Mouse (Mus musculus): Measurements from ENCODE around the gene Edc3. TPM values are rescaled to one million over a fixed set of nuclear protein-coding genes. Genes with fewer than 3 reads are reported as not detected.

The Edc3 gene
- polyA plus RNA-seq, 1 experiment from 2014 or later = 31.1 TPM

DNA sequence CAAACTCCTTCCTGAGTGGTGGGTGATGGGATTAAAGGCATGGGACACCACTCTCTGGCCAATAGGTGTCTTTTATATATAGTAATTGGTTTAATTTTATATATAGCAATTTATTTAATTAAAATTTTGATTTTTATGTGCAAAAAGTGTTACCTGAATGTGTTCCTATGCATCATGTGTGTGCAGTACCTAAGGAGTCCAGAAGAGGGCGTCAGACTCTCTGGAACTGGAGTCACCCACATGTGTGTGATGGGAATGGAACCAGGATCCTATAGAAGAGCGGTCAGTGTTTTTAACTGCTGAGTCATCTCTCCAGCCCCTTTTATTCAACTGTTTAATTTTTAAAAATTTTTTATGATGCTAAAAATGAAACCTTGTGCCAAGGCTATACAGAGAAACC lies 3.9 kb downstream of the Edc3 start:
- peaks cover 10% of the 10 kb centered on the region for H3K36me3 ChIP-seq (ENCODE audit: control insufficient read depth, insufficient read depth, low read length)
- no peak overlapping the region for H3K27ac ChIP-seq (ENCODE audit: low read depth, low read length)
- H3K9ac ChIP-seq (ENCODE audit: low read length) = no peak overlapping the region
- H3K9me3 ChIP-seq (ENCODE audit: control insufficient read depth, low read length) = no peaks in the 10 kb centered on the region
- ATAC-seq (ENCODE audit: insufficient read depth, low FRiP score, low TSS enrichment) (no peak), DNase-seq (ENCODE audit: low spot score) (no peak)
- H3K27me3 ChIP-seq (ENCODE audit: control insufficient read depth, insufficient read depth, low read length) = no peaks in the 10 kb centered on the region
- peaks cover 5% of the 10 kb centered on the region for H3K4me1 ChIP-seq (ENCODE audit: control insufficient read depth, insufficient read depth, low read length)
- 75% methylated on average over 2 of the region's 2 CpGs for WGBS
- H3K4me2 ChIP-seq (ENCODE audit: low read depth) = no peak overlapping the region
- H3K4me3 ChIP-seq (ENCODE audit: low read depth, low read length) = no peak overlapping the region

DNA sequence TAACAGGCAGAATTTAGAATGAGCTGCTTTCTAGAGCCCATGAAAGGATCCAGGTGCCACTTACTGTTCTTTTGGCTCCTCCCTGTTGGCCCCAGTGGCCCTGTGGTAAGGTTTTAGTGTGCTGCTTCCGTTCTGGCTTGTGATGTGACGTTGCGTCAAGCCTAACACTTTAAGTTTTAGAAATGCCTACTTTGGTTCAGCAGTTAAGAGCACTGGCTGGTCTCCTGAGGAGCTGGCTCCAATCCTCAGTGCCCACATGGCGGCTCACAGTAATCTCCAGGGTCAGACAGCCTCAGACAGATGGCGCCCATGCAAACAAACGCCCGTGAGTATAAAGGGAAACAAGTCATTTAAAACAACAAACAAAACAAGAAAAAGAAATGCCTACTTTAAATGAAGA lies 10.1 kb downstream of the Edc3 start:
- Histone ChIP-seq H3K4me3 (ENCODE audit: low read depth, low read length) (no peak overlapping the region), H3K9me3 (ENCODE audit: control insufficient read depth, low read length) (no peaks in the 10 kb centered on the region), H3K4me1 (ENCODE audit: control insufficient read depth, insufficient read depth, low read length) (no peaks in the 10 kb centered on the region), H3K9ac (ENCODE audit: low read length) (no peak overlapping the region), H3K36me3 (ENCODE audit: control insufficient read depth, insufficient read depth, low read length) (peaks cover 12% of the 10 kb centered on the region), H3K4me2 (ENCODE audit: low read depth) (no peak overlapping the region), H3K27me3 (ENCODE audit: control insufficient read depth, insufficient read depth, low read length) (no peaks in the 10 kb centered on the region), H3K27ac (ENCODE audit: low read depth, low read length) (no peak overlapping the region)
- no peak for DNase-seq (ENCODE audit: low spot score)
- 93% methylated on average over 7 of the region's 7 CpGs for WGBS
- no peak for ATAC-seq (ENCODE audit: insufficient read depth, low FRiP score, low TSS enrichment)

DNA sequence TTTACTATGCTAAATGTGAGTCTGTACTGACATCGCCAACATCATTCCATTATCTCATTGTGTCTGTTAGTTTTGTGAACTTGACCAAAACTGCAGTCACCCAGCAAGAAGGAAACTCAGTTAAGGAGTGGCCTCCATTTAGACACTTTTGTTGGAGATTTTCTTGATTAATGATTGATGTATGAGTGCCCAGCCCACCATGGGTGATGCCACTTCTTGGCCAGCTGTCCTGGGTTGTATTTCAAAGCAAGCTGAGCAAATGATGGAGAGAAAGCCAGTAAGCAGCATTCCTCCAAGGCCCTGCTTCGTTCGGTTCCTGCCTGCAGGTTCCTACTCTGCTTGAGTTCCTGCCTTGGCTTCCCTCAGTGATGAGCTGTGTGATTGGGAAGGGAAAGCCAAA lies 12.4 kb downstream of the Edc3 start:
- Histone ChIP-seq H3K4me3 (ENCODE audit: low read depth, low read length) (no peak overlapping the region), H3K27me3 (ENCODE audit: control insufficient read depth, insufficient read depth, low read length) (no peaks in the 10 kb centered on the region), H3K36me3 (ENCODE audit: control insufficient read depth, insufficient read depth, low read length) (peaks cover 8% of the 10 kb centered on the region; the same call in 1 of the 2 replicates), H3K4me1 (ENCODE audit: control insufficient read depth, insufficient read depth, low read length) (no peaks in the 10 kb centered on the region), H3K9me3 (ENCODE audit: control insufficient read depth, low read length) (no peaks in the 10 kb centered on the region), H3K9ac (ENCODE audit: low read length) (no peak overlapping the region), H3K4me2 (ENCODE audit: low read depth) (no peak overlapping the region), H3K27ac (ENCODE audit: low read depth, low read length) (no peak overlapping the region)
- DNase-seq (ENCODE audit: low spot score) (no peak), ATAC-seq (ENCODE audit: insufficient read depth, low FRiP score, low TSS enrichment) (no peak)
- WGBS = 95% methylated on average over 3 of the region's 3 CpGs

DNA sequence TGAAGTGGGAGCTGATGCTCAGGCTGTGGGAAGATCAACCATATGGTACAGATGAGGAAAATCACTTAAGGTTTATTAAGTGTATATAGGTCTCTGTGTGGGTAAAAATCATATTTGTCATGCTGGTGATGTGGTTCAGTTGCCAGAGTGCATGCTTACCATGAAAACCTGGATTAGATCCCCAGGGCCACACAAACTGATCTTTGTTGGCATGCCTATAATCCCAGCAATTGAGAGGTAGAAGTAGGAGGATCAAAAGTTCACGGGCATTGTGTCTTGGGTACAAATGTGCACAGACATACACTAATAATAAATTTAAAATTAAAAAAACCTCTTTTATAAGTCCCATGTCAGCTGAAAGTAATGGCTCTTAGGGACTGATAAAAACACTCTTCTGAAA lies 14.0 kb downstream of the Edc3 start:
- H3K36me3 ChIP-seq (ENCODE audit: control insufficient read depth, insufficient read depth, low read length) = peaks cover 2% of the 10 kb centered on the region; the same call in 1 of the 2 replicates
- no peak for DNase-seq (ENCODE audit: low spot score)
- WGBS = 84% methylated on average over 1 of the region's 1 CpGs

DNA sequence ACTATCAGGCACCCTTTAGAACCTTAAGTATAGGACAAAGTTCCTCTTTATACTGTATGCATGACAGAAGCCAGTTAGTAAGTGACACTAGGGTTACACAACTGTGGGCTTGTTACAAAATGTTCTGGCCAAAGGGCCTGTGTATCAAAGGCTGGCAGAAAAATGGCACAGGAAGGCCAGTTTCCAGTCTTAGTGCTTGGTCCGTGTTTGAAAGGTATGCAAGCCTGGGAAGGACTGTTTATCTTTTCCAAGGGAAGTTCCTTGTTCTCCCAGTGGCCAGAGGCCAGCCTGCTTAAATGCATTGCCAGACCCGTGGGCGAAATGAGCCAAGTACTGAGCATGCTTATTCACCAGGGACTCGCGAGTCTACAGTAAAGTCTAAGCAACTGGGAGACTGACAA lies 15.0 kb downstream of the Edc3 start:
- DNase-seq (ENCODE audit: low spot score) = no peak
- Histone ChIP-seq H3K4me2 (ENCODE audit: low read depth) (no peak overlapping the region), H3K36me3 (ENCODE audit: control insufficient read depth, insufficient read depth, low read length) (peaks cover 2% of the 10 kb centered on the region; the same call in 1 of the 2 replicates), H3K9ac (ENCODE audit: low read length) (no peak overlapping the region), H3K27me3 (ENCODE audit: control insufficient read depth, insufficient read depth, low read length) (no peaks in the 10 kb centered on the region), H3K4me1 (ENCODE audit: control insufficient read depth, insufficient read depth, low read length) (no peaks in the 10 kb centered on the region), H3K4me3 (ENCODE audit: low read depth, low read length) (no peak overlapping the region), H3K9me3 (ENCODE audit: control insufficient read depth, low read length) (no peaks in the 10 kb centered on the region), H3K27ac (ENCODE audit: low read depth, low read length) (no peak overlapping the region)
- WGBS = 76% methylated on average over 5 of the region's 5 CpGs
- ATAC-seq (ENCODE audit: insufficient read depth, low FRiP score, low TSS enrichment) = no peak

More for the DNA sequence above, 14.0 kb downstream of the Edc3 start:
- Histone ChIP-seq H3K9me3 (ENCODE audit: control insufficient read depth, low read length) (no peaks in the 10 kb centered on the region), H3K4me2 (ENCODE audit: low read depth) (no peak overlapping the region), H3K27ac (ENCODE audit: low read depth, low read length) (no peak overlapping the region), H3K4me1 (ENCODE audit: control insufficient read depth, insufficient read depth, low read length) (no peaks in the 10 kb centered on the region), H3K27me3 (ENCODE audit: control insufficient read depth, insufficient read depth, low read length) (no peaks in the 10 kb centered on the region), H3K4me3 (ENCODE audit: low read depth, low read length) (no peak overlapping the region), H3K9ac (ENCODE audit: low read length) (no peak overlapping the region)
- no peak for ATAC-seq (ENCODE audit: insufficient read depth, low FRiP score, low TSS enrichment)

DNA sequence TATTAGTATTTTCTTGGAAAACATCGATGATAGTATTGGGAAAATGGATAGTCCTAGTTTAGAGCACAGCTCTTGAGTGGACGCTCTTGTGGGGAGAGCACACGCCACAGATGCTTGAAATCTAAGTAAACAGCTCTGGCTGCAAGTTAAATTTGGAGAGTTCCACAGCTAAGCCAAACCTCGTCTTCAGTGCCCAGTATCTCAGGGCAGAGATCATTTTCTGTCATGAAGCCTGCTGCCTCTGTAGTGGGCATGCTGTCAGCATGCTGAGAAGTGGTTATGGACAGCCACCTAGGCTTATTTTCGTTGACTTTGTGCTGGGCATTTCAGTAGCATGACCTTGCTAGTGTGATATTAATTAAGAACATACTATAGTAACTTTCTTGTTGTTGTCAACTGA lies 15.5 kb downstream of the Edc3 start:
- H3K4me2 ChIP-seq (ENCODE audit: low read depth) = no peak overlapping the region
- no peaks in the 10 kb centered on the region for H3K9me3 ChIP-seq (ENCODE audit: control insufficient read depth, low read length)
- H3K9ac ChIP-seq (ENCODE audit: low read length) = no peak overlapping the region
- no peak overlapping the region for H3K4me3 ChIP-seq (ENCODE audit: low read depth, low read length)
- DNase-seq (ENCODE audit: low spot score) (no peak), ATAC-seq (ENCODE audit: insufficient read depth, low FRiP score, low TSS enrichment) (no peak)
- H3K27me3 ChIP-seq (ENCODE audit: control insufficient read depth, insufficient read depth, low read length) = no peaks in the 10 kb centered on the region
- peaks cover 2% of the 10 kb centered on the region; the same call in 1 of the 2 replicates for H3K36me3 ChIP-seq (ENCODE audit: control insufficient read depth, insufficient read depth, low read length)
- H3K27ac ChIP-seq (ENCODE audit: low read depth, low read length) = no peak overlapping the region
- WGBS = 91% methylated on average over 5 of the region's 5 CpGs
- no peaks in the 10 kb centered on the region for H3K4me1 ChIP-seq (ENCODE audit: control insufficient read depth, insufficient read depth, low read length)

DNA sequence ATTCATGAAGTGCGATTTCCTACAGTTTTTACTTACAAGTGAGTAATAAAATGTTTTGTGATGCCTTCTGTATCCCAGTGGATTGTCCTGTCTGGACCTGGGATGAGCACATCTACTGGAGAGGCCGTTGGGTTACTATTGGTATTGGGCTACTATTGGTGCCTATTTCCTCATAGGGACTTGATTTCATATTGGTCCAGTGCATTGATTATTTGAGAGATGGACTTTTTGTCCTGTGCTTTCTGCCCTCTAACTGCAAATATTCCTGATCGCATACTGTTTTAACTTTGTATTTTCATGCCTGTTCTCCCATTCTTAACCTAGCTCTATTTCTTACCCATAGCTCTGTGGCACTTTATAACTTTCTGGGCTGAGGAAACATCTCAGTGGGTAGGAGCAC lies 16.4 kb downstream of the Edc3 start:
- Histone ChIP-seq H3K4me2 (ENCODE audit: low read depth) (no peak overlapping the region), H3K9me3 (ENCODE audit: control insufficient read depth, low read length) (no peaks in the 10 kb centered on the region), H3K4me1 (ENCODE audit: control insufficient read depth, insufficient read depth, low read length) (no peaks in the 10 kb centered on the region), H3K27me3 (ENCODE audit: control insufficient read depth, insufficient read depth, low read length) (no peaks in the 10 kb centered on the region), H3K36me3 (ENCODE audit: control insufficient read depth, insufficient read depth, low read length) (peaks cover 2% of the 10 kb centered on the region), H3K9ac (ENCODE audit: low read length) (no peak overlapping the region), H3K27ac (ENCODE audit: low read depth, low read length) (no peak overlapping the region), H3K4me3 (ENCODE audit: low read depth, low read length) (no peak overlapping the region)
- 94% methylated on average over 3 of the region's 3 CpGs for WGBS
- no peak for DNase-seq (ENCODE audit: low spot score)
- no peak for ATAC-seq (ENCODE audit: insufficient read depth, low FRiP score, low TSS enrichment)

DNA sequence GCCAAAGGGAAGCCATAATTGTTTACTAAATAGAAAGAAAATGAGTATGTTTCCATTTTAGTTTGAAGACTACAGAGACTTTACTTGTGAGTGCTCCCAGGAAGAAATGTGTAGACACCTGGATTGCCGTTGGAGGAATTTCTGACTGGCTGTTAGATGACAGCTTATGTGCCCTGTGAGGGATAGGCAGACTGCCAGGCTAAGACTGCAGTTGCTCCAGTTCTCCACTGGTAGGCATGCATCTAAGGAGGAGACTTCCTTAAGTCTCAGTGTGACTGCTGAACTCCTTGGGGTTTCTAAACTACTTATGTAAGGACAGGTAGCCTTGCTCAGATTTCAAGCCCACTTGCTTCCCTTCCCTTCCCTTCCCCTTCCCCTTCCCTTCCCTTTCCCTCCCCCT lies 20.0 kb downstream of the Edc3 start:
- H3K9me3 ChIP-seq (ENCODE audit: control insufficient read depth, low read length) = no peaks in the 10 kb centered on the region
- H3K9ac ChIP-seq (ENCODE audit: low read length) = no peak overlapping the region
- no peaks in the 10 kb centered on the region; the same call in 1 of the 2 replicates for H3K36me3 ChIP-seq (ENCODE audit: control insufficient read depth, insufficient read depth, low read length)
- DNase-seq (ENCODE audit: low spot score) = no peak
- 100% methylated on average over 1 of the region's 1 CpGs for WGBS
- no peak overlapping the region for H3K4me2 ChIP-seq (ENCODE audit: low read depth)
- no peak overlapping the region for H3K27ac ChIP-seq (ENCODE audit: low read depth, low read length)
- no peak for ATAC-seq (ENCODE audit: insufficient read depth, low FRiP score, low TSS enrichment)
- H3K4me1 ChIP-seq (ENCODE audit: control insufficient read depth, insufficient read depth, low read length) = no peaks in the 10 kb centered on the region
- H3K4me3 ChIP-seq (ENCODE audit: low read depth, low read length) = no peak overlapping the region
- H3K27me3 ChIP-seq (ENCODE audit: control insufficient read depth, insufficient read depth, low read length) = no peaks in the 10 kb centered on the region

DNA sequence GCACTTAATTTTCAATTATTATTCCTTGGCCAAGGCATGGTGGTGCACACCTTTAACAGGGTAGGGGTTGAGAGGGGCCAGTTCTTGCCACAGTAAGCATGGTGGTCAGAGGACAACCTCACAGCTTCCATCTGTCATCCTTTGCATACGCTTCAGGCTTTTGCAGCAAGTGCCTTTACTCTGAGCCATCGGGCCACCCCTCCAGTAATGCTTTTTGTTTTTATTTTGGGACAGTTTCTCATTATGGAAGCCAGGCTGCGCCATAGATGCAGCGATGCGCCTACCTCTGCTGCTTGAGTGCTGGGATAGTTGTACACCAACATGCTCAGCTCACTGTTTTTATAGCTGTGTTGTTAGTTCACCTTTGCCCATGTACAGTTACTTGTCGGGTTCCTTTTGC lies 25.3 kb downstream of the Edc3 start:
- H3K9ac ChIP-seq (ENCODE audit: low read length) = no peak overlapping the region
- H3K36me3 ChIP-seq (ENCODE audit: control insufficient read depth, insufficient read depth, low read length) = no peaks in the 10 kb centered on the region; the same call in 1 of the 2 replicates
- ATAC-seq (ENCODE audit: insufficient read depth, low FRiP score, low TSS enrichment) = no peak
- no peaks in the 10 kb centered on the region for H3K4me1 ChIP-seq (ENCODE audit: control insufficient read depth, insufficient read depth, low read length)
- no peak overlapping the region for H3K4me2 ChIP-seq (ENCODE audit: low read depth)
- H3K27ac ChIP-seq (ENCODE audit: low read depth, low read length) = no peak overlapping the region
- DNase-seq (ENCODE audit: low spot score) = no peak
- no peaks in the 10 kb centered on the region for H3K9me3 ChIP-seq (ENCODE audit: control insufficient read depth, low read length)
- H3K27me3 ChIP-seq (ENCODE audit: control insufficient read depth, insufficient read depth, low read length) = no peaks in the 10 kb centered on the region
- WGBS = 95% methylated on average over 6 of the region's 6 CpGs
- H3K4me3 ChIP-seq (ENCODE audit: low read depth, low read length) = no peak overlapping the region

Data from neural tube, embryonic 11.5 days (tissue).